Mouse (Mus musculus): ENCODE results near the gene Kif3a. TPM values are rescaled to one million over a fixed set of nuclear protein-coding genes. Genes with fewer than 3 reads are reported as not detected.

The Kif3a gene
- total RNA-seq, 2 experiments from 2014 or later = 4.6 to 6.3 TPM

GRCm38 (mm10) chr11:53644017-53644416 lies 76.8 kb downstream of the Kif3a start:
- no peak overlapping the region for H3K4me3 ChIP-seq
- H3K27ac ChIP-seq = no peak overlapping the region
- TF ChIP-seq CTCF (IDR thresholded peaks at IDR 0.05) = no peak
- intact Hi-C loops (cut with DNase I) = no loop called here
- DNase-seq = no peak

- no peak for TF ChIP-seq CTCF (IDR thresholded peaks at IDR 0.05)
- H3K27ac ChIP-seq = no peak overlapping the region
- H3K4me3 ChIP-seq = no peak overlapping the region
- intact Hi-C loops (cut with DNase I) = no loop called here
- no peak for DNase-seq
Measured at GRCm38 (mm10) chr11:53651441-53651840, 84.3 kb downstream of the Kif3a start.

Other genes with a start within 250 kb of the Kif3a start
- gene Zcchc10, start 242.7 kb upstream of the Kif3a start, total RNA-seq (2021) = 1 to 10 TPM; 5.5 to 9.4 TPM
- 100 to 1,000 TPM in 1 of 2 experiments, 10 to 100 TPM in 1; 99.7 to 107 TPM for gene Aff4, start 216.5 kb upstream of the Kif3a start, total RNA-seq (2021)
- not detected for gene Leap2, start 144.2 kb upstream of the Kif3a start, total RNA-seq (2021)
- 1,000 to 10,000 TPM; 1,156 to 1,696 TPM for gene Uqcrq, start 136.5 kb upstream of the Kif3a start, total RNA-seq (2021)
- under 1 TPM; 0.26 to 0.61 TPM for gene Gdf9, start 136.4 kb upstream of the Kif3a start, total RNA-seq (2021)
- gene Gm10447, start 110.3 kb upstream of the Kif3a start, total RNA-seq (2021) = not detected
- gene Shroom1, start 110.2 kb upstream of the Kif3a start, total RNA-seq (2021) = under 1 TPM; 0.36 to 0.54 TPM
- gene Gm9837, start 96.9 kb upstream of the Kif3a start, total RNA-seq (2021) = not detected
- not detected for gene Gm9945, start 87.2 kb upstream of the Kif3a start, total RNA-seq (2021)
- gene Sowaha, start 87.1 kb upstream of the Kif3a start, total RNA-seq (2021) = under 1 TPM; 0.06 to 0.15 TPM
- 10 to 100 TPM in 1 of 2 experiments, 1 to 10 TPM in 1; 9.5 to 14.0 TPM for gene Sept8, start 48.1 kb upstream of the Kif3a start, total RNA-seq (2021)
- gene Il4, start 51.3 kb downstream of the Kif3a start, total RNA-seq (2021) = not detected
- not detected for gene Il13, start 67.3 kb downstream of the Kif3a start, total RNA-seq (2021)
- 1 to 10 TPM; 4.1 to 5.2 TPM for gene Rad50, start 139.9 kb downstream of the Kif3a start, total RNA-seq (2021)
- gene Il5, start 153.4 kb downstream of the Kif3a start, total RNA-seq (2021) = not detected
- 1 to 10 TPM; 6.2 to 7.0 TPM for gene Irf1, start 202.6 kb downstream of the Kif3a start, total RNA-seq (2021)
- gene Gm17334, start 205.8 kb downstream of the Kif3a start, total RNA-seq (2021) = under 1 TPM; 0.28 to 0.53 TPM

All from gastrocnemius, adult 2 months (tissue).